Mouse (Mus musculus) heart, postnatal 14 days (tissue): Measurements from ENCODE around the gene Gm4791. TPM values are rescaled to one million over a fixed set of nuclear protein-coding genes. Genes with fewer than 3 reads are reported as not detected.

Source experiments
- DNase-seq, 2 experiments: peaks; one replicate each; pipeline ENCODE4 v3.0.0; 2021 to 2022
- intact Hi-C: fragments of 180-260 bp; cut with DNase I; formaldehyde crosslinking; loops from one replicate; pipeline ENCODE4 v1.15.1; 2025
- long read RNA-seq, 2 experiments: library from polyadenylated mRNA; stranded (forward); transcript quantifications; one replicate each; pipeline ENCODE4 v2.0.0; 2021
- total RNA-seq, 2 experiments: library from RNA; stranded (reverse); gene quantifications; 2 replicates each; pipeline ENCODE4 v1.2.3; 2021

Gene Gm4791
- total RNA-seq = not detected
- long read RNA-seq, experiment 1 = 0 reads
- long read RNA-seq, experiment 2 = 0 reads

DNA sequence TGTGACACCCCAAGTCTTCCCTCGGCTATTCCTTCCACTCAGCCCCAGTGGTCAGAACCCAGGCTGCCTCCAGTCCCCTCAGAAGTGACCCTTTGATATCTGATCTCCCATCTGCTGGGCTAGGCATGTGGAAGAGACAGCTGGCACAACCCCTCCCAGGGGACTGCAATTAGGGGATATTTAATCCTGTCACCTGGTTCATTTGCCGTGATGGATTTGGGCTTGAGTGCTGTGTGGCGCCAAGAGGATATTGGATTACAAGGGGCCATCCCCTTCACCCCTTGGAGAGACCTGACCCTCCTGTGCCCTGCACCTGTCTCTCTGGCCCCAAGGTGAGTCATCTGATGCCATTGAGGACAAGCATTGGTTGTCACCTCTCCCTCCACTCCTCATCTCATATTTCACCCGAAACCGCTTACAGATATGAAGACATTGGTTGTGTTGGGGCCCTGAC is at the start of gene Gm4791:
Gene Gm4791 (plus strand): TSS at position 404 of the 454 bp plus-strand sequence.
- no peak for DNase-seq
- intact Hi-C loops = no loop called here

DNA sequence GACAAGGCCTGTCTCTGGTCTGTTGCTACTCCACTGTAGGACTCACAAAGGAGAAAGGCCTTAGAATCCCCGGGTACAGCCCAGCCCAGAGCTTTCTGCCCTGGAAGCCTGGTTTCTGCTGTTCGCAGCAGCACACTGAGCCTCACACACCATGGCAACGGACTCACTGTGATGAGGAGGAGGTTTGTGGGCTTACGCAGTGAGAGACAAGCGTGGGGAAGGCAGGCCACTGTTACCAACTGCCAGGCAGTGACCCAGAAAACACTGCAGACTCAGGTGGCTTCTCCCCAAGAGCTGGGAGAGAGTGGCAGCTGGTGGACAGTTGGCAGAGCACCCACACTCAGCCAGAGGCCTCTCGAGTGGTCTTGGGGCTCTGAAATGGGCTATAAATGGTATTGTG is 42.3 kb upstream of the Gm4791 start:
- intact Hi-C loops = no loop called here

DNA sequence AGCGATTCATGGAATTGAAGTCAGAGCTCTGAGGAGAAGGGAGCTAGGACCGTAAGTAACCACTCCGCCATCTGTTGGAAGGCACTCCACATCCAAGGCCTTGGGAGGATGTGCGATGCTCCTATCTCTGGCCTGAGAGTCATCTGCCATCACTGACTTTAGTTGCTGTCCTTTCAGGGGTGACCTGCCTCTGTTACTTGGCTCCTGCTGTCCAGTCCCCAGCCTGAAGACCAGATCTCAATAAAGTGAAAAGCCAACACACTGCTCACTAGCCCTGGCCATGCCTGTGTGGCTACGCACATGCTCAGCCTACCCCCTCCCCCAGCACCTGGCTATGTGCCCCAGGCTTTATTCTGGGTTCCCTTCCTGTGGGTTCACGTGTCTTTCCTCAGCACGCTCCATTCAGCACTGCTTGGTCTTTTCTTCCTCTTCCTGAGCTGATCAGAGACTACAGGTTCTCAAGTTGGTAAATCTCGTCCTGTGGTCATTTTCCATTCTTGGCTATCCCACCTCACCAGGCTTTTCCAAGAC is 41.1 kb upstream of the Gm4791 start:
- intact Hi-C loops = no loop called here
- DNase-seq = no peak

More for the DNA sequence above, 42.3 kb upstream of the Gm4791 start:
- no peak for DNase-seq

DNA sequence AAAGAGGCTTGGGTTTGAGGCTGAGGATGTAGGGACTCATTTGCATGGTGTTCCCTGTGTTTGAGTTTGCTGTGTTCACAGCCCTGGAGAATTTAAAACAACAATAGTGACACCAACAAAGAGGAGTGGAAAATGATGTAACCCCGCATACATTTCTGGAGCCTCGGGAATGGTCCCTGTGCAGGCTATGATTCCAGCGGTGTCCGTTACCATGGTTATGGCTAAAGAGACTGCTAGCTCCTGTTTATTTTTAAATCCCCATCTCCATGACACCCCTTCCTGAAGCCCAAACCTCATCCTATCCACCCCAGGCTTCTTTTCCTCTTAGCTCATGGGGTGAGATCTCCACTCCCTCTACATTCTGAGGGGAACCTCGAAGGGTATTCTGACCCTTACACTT is 32.5 kb upstream of the Gm4791 start:
- intact Hi-C loops = no loop called here
- no peak for DNase-seq

DNA sequence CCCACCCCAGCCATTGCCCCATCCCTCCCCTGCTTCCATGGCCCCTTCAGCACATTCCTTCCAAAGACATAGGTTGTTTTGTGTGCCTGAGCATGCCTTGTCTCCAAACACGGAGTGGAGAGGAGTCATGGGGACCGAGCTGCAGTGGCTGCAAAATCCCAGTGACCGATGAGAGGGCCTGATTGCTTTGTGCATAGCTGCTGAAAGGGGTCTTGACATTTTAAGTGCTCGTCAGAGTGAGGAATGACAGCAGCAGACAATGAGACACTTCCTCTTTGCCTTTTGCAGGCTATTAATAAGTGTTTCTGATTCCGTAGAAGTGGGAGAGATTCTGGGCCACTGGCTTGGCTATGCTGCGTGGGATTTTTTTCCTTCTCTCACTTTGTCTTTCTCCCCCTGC is 29.6 kb upstream of the Gm4791 start:
- intact Hi-C loops = no loop called here
- no peak for DNase-seq

DNA sequence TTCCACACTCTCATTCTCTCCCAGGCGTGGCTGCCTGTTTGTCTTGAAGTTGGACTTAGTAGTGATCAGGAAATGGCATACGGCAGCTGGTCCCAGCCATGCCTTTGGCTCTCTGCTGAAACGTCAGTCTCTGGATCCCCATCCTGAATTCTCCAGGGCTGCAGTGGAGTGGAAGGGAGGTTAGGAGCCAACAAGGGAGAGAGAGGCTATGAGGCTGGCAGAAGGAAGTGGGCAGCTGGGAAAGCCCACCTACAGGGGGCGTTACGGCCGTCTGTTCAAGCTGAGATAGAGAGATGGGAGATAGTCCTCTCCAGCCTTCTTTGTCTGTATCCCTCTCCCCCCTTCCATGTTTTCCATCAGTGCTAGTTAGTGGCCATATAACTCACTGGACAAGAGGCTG is 29.1 kb upstream of the Gm4791 start:
- DNase-seq = no peak
- intact Hi-C loops = no loop called here

DNA sequence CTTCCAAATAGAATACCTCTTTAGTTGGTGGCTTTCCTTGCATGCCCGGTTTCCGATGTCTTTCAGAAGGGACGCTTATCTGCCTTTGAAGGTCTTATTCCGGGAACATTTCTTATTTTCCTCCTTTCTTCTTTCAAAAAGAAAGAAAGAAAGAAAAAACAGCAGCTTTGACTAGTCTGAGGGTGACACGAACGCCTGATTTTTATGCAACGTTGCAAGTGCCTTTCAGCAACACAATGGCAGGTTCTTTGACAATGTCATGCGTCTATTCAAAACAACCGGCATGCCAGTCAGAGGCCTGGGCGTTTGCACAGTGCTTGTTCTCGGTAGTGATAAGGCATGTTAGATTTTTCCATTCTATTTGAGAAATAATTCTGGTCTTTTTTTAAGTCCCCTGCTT is 19.7 kb upstream of the Gm4791 start:
- no peak for DNase-seq
- intact Hi-C loops = no loop called here

DNA sequence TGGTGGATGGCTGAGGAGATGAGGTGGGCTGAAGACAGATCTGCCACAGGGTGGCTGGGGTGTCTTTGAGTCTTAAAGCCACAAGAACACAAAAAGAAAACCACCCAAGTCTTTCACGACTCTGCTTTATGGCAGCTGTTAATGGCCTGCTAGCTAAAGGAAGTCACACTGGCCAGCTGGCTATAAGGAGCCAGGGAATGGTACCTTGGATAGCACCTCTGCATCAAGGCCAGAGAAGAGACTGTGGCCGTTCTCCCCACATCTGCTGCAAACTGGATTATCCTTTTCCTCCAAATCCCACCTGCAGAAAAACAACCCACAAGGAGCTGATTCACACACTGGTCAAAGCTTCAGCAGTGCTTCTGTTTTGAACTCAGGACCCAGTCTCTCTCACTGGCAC is 18.4 kb upstream of the Gm4791 start:
- DNase-seq = no peak
- intact Hi-C loops = no loop called here

DNA sequence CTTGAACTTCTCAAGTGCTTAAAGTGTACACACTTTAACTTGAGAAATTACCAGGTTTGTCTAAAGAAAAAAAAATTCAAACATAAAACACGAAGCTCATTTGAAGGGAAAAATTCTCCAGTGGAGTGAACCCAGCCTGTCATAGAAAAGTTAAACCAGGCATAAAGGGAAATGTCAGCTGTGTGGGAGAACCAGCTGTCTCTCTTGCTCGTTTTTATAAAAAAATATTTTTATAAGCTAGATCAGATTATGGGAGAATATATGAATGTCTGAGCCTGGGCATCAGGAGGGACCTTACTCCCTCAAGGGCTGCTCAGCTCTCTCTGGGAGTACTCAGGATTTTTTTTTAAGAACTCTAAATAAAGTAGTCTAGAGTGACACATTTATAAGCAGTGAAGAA is 15.1 kb upstream of the Gm4791 start:
- DNase-seq = no peak
- intact Hi-C loops = no loop called here

DNA sequence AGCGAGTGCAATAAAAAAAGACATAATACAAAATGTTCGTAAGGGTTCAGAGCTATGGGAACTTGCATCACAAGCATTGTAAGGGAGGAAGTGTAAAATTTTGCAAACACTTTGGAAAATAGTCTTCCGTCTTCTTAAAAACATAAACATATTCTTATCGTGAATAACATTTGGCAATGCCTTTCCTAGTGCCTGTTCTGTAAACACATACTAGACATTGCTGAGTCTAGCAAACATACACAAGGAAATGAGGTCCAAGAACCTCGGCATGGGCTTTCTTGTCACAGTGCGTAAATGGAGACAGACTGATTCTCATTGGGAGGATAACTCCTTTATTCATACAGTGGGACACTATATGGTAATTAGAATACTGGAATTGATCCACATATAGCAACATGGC is 43.0 kb downstream of the Gm4791 start:
- intact Hi-C loops = no loop called here
- no peak for DNase-seq
